Mouse (Mus musculus) ES-E14 (cell line): Measurements from ENCODE around the gene Haus6. TPM values are rescaled to one million over a fixed set of nuclear protein-coding genes. Genes with fewer than 3 reads are reported as not detected.

Experiments used
- DNase-seq: peaks from one replicate; pipeline ENCODE4 v3.0.0-alpha.2; 2013; ENCODE audit warnings: low read depth, low spot score
- H3K27ac ChIP-seq: 2 replicates; pipeline ENCODE4 v1.5.1; 2012; ENCODE audit warnings: low read depth, mild to moderate bottlenecking, low read length, moderate library complexity, mixed read lengths; ENCODE audit not compliant: poor library complexity, insufficient read depth, severe bottlenecking
- H3K36me3 ChIP-seq: 2 replicates; pipeline ENCODE4 v1.6.1; 2012; ENCODE audit warnings: mild to moderate bottlenecking, low read length, moderate library complexity, mixed read lengths; ENCODE audit not compliant: control insufficient read depth, poor library complexity, insufficient read depth, severe bottlenecking
- H3K4me1 ChIP-seq, 2 experiments: fragments of 150-350 bp in 1 of 2; sonication (generic) in 1 of 2; 2 replicates each; pipeline ENCODE4 v1.6.1; 2012; ENCODE audit warnings: low read length in 2 of 2, mild to moderate bottlenecking in 1 of 2, mixed read lengths in 1 of 2; ENCODE audit not compliant: control insufficient read depth in 2 of 2, insufficient read depth in 2 of 2, poor library complexity in 1 of 2
- H3K4me3 ChIP-seq, 2 experiments: fragments of 150-350 bp in 1 of 2; sonication (generic) in 1 of 2; 2 replicates each; pipeline ENCODE4 v1.5.1; 2012; ENCODE audit warnings: low read length in 2 of 2, low read depth in 1 of 2, mild to moderate bottlenecking in 1 of 2, mixed read lengths in 1 of 2; ENCODE audit not compliant: insufficient read depth in 1 of 2, poor library complexity in 1 of 2, severe bottlenecking in 1 of 2
- H3K9ac ChIP-seq: 2 replicates; pipeline ENCODE4 v1.6.1; 2012; ENCODE audit warnings: low read depth, mild to moderate bottlenecking, low read length, mixed read lengths; ENCODE audit not compliant: poor library complexity, insufficient read depth, severe bottlenecking
- H3K9me3 ChIP-seq: fragments of 150-350 bp; sonication (generic); 2 replicates; pipeline ENCODE4 v1.6.1; 2012; ENCODE audit warnings: low read depth, mild to moderate bottlenecking, low read length; ENCODE audit not compliant: control insufficient read depth, insufficient read depth
- CHD2 ChIP-seq: IDR thresholded peaks from 2 replicates; pipeline ENCODE4 v1.6.1; 2014; ENCODE audit warnings: mild to moderate bottlenecking, low read depth, low read length, inconsistent platforms
- HCFC1 ChIP-seq: IDR thresholded peaks from 2 replicates; pipeline ENCODE4 v1.6.1; 2012; ENCODE audit warnings: low read length, inconsistent platforms, borderline replicate concordance; ENCODE audit not compliant: insufficient read depth
- MAFK ChIP-seq: IDR thresholded peaks from 2 replicates; pipeline ENCODE4 v1.6.1; 2014; ENCODE audit warnings: mild to moderate bottlenecking, low read depth, low read length, inconsistent platforms; ENCODE audit not compliant: insufficient read depth
- ZC3H11A ChIP-seq: IDR thresholded peaks from 2 replicates; pipeline ENCODE4 v1.6.1; 2012; ENCODE audit warnings: low read depth, mild to moderate bottlenecking, inconsistent platforms, low read length, borderline replicate concordance
- ZNF384 ChIP-seq: IDR thresholded peaks from 2 replicates; pipeline ENCODE4 v1.6.1; 2012; ENCODE audit warnings: low read depth, low read length, inconsistent platforms
- in situ Hi-C, 2 experiments: fragments of 600-800 bp; cut with MboI; formaldehyde crosslinking; loops; one replicate each; pipeline ENCODE4 v1.15.1; 2025; ENCODE audit warnings: low sequenced_read_pairs in 2 of 2, inconsistent platforms in 1 of 2; ENCODE audit not compliant: unreplicated experiment in 2 of 2
- total RNA-seq: library from RNA; depleted of rRNA; stranded (reverse); fragments of 300-350 nt; gene quantifications from 2 replicates; pipeline ENCODE4 v1.2.3, GENCODE M21; 2012

The Haus6 gene
- total RNA-seq, 1 experiment, result 53.9 TPM

DNA sequence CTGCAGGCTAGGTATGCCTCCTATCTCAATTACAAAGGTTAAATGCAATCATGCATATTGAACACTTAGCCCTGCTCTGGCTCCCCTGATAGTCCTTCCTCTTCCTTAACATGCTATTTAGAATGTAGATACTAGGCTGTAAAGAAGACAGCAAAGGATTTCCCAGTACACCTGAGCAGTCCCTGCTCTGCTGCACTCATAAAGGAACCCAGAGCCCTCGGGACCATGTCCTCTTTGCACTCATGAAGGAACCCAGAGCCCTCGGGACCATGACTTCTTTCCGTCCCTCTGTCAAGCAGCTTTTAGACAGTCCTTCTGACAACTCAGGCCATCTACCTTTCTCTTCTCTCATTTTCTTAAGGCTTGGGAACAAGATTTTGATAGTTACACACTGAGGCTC is 31.3 kb downstream of the Haus6 start:
- no peak for TF ChIP-seq ZC3H11A
- TF ChIP-seq CHD2, result no peak
- TF ChIP-seq ZNF384, result no peak
- H3K4me3 ChIP-seq, result no peak overlapping the region
- H3K27ac ChIP-seq, result no peak overlapping the region
- peaks cover 8% of the 10 kb centered on the region for H3K36me3 ChIP-seq
- in situ Hi-C loops, result no loop called here
- no peak overlapping the region for H3K9ac ChIP-seq
- DNase-seq, result no peak
- H3K4me1 ChIP-seq, result no peaks in the 10 kb centered on the region
- no peaks in the 10 kb centered on the region for H3K9me3 ChIP-seq

DNA sequence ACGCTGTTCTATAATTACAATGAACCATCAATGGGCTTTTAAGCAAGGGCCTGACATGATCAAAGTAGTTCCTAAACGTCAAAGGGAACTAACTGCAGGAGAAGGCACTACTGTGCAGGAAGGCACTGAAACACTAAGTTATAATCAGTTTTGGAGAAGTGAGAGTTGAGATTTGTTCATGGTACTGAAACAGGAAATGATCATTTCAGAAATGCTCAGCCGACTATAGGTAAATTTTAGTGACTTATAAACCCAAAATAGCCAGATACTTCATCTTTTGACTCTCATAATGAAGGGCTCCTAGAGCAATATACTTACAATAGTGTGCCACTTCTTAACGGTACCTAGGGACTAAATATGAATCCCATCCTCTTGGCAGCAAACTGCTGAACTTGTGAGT is 31.8 kb downstream of the Haus6 start:
- H3K9ac ChIP-seq, result no peak overlapping the region
- no peaks in the 10 kb centered on the region for H3K9me3 ChIP-seq
- no peaks in the 10 kb centered on the region for H3K4me1 ChIP-seq
- DNase-seq, result no peak
- H3K36me3 ChIP-seq, result peaks cover 5% of the 10 kb centered on the region; the same call in 1 of the 2 replicates
- H3K4me3 ChIP-seq, result no peak overlapping the region
- TF ChIP-seq CHD2 (no peak), HCFC1 (no peak), ZNF384 (no peak), ZC3H11A (no peak), MAFK (no peak)
- in situ Hi-C loops, result no loop called here
- H3K27ac ChIP-seq, result no peak overlapping the region

DNA sequence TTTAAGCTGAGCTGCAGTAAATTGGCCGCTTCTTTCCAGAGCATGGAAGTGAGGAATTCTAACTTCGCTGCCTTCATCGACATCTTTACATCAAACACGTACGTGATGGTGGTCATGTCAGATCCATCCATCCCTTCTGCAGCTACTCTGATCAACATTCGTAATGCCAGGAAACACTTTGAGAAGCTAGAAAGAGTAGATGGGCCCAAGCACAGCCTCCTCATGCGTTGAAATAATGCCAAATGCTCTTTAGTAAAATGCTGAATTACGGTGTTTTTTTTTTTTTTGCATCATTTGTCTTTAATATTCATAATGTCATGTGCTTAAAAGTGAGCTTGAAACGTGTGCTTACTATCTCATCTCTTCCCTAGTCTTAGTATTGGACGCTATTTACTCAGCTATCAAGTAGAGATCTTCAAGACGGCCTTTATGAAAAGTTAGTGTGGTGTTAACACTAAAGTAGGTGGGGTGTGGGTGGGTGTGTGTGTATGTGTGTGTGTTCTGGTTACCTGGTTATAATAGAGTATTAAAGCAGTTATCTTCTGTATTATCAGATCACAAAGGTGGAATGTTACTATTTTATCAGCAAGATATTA is 35.1 kb downstream of the Haus6 start:
- H3K4me1 ChIP-seq, result no peaks in the 10 kb centered on the region
- no peaks in the 10 kb centered on the region; the same call in 1 of the 2 replicates for H3K36me3 ChIP-seq
- no peak overlapping the region for H3K27ac ChIP-seq
- H3K4me3 ChIP-seq, result peak overlapping the region; percentile 68 to 89
- no peak for DNase-seq
- H3K9ac ChIP-seq, result peak overlapping the region; percentile 97
- no peaks in the 10 kb centered on the region for H3K9me3 ChIP-seq
- in situ Hi-C loops, result no loop called here
- TF ChIP-seq ZC3H11A, result no peak
- no peak for TF ChIP-seq HCFC1

DNA sequence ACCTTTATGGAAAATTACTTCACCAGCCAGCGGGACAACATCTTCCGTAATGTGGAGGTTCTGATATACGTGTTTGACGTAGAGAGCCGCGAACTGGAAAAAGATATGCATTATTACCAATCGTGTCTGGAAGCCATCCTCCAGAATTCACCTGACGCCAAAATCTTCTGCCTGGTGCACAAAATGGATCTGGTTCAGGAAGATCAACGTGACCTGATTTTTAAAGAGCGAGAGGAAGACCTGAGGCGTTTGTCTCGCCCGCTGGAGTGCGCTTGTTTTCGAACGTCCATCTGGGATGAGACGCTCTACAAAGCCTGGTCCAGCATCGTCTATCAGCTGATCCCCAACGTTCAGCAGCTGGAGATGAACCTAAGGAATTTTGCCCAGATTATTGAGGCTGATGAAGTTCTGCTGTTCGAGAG is 35.7 kb downstream of the Haus6 start:
- H3K9me3 ChIP-seq, result no peaks in the 10 kb centered on the region
- H3K9ac ChIP-seq, result peak overlapping the region; percentile 97
- peak overlapping the region; percentile 68 to 89 for H3K4me3 ChIP-seq
- TF ChIP-seq CHD2 (peak; percentile 10; the same call in 1 of the 2 replicates), ZC3H11A (no peak)
- no peaks in the 10 kb centered on the region for H3K4me1 ChIP-seq
- H3K27ac ChIP-seq, result peak overlapping the region; percentile 77
- in situ Hi-C loops, result no loop called here
- H3K36me3 ChIP-seq, result no peaks in the 10 kb centered on the region
- DNase-seq, result no peak

DNA sequence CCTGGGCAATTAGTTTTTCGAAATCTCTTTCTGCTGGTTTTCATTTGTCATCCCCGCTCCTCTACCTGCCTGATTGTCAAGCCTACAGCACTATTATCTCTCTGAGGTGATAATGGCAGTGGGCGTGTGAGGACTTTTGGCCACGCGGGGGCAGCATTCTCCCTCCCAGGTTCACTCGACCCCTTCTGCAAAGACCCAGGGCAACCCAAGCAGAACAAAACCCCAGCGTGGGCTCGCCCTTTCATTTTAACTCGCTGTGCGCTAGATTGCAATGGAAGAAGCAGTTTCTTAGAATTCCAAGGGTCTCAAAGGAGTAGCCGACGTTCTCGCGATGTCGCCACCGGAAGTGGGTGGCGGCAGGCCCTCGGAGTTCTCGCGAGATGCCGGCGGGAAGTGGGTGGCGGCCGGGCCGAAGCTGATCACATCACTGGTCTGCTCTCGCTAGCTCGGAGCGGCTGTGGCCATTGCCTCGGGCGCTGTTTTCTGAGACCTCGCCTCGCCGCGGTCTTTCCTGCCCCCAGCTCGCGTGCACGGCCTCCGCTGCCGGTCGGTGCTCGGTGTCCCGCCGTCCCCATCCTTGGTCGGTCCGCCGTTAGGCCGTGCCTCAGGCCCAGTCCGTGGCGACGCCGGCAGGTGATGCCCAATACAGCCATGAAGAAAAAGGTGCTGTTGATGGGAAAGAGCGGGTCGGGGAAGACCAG is 36.4 kb downstream of the Haus6 start, which contains the start of gene Rraga:
Gene Rraga, plus strand, starts transcription at position 386 of the 701 bp plus-strand sequence.
- H3K9me3 ChIP-seq, result no peaks in the 10 kb centered on the region
- H3K9ac ChIP-seq, result peak within 1 kb of the TSS; percentile 97
- H3K4me3 ChIP-seq, result peak within 1 kb of the TSS; percentile 68 to 89
- in situ Hi-C loops, result no loop called here
- H3K36me3 ChIP-seq, result no peaks in the 10 kb centered on the region
- TF ChIP-seq ZC3H11A (peak; percentile 25; the same call in 1 of the 2 replicates), ZNF384 (no peak), MAFK (no peak), HCFC1 (peak; percentile 66; the same call in 1 of the 2 replicates), CHD2 (peak; percentile 99)
- peak; percentile 88 for DNase-seq
- no peaks in the 10 kb centered on the region for H3K4me1 ChIP-seq
- H3K27ac ChIP-seq, result peak within 1 kb of the TSS; percentile 77
